Mouse (Mus musculus): ENCODE results near the gene Abcc8.
"Not testable (repeated sequence)": the region's sequence is repeated elsewhere in the genome, so short reads cannot be mapped to it uniquely, and the experiment has no call there.

Abcc8 gene

DNA sequence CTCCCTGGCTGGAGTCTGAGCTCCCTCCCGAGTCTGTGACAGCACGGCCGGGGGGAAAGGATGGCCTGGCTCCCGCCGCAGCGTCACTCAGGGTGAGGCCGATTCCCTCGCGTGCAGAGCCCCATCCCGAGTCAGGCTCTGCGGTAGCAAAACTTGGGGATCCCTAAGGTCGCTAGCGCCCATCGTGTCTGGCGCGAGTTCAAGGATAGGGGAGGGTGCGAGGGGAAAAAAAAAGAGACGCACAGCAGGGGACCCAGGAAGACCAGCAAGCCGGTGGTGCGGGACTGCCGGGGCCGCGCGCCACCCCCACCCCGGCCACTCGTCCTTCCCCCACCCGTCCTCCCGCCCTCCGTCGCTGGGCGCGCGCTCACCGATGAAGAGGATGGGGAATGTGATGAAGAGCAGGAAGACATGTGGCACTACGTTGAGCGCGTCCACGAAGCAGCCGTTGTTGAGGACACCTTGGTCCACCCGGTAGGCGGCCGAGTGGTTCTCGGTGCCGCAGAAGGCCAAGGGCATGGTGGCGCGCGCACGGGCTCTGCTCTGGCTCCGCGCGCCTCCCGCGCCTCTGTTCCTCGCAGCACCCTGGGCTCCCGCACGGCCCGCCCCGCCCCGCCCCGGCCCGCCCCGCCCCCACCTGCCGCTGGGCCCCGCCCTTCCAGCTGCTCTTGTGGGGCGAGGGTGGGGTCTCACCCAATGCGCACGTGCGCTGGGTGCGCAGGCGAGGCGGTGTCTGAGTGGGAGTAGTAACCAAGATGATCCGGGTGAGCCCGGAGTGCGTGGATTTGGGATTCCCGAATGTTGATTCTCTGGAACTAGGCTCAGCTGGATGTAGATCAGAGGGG is at the start of gene Abcc8:
Abcc8 (minus strand) TSS at position 603 of the 845 bp plus-strand sequence.
- DNase-seq (ENCODE audit: low spot score) = no peak

GRCm38 (mm10) chr7:46226936-46227335 is 47.1 kb upstream of the Abcc8 start:
- no peak for DNase-seq (ENCODE audit: low spot score)

DNA sequence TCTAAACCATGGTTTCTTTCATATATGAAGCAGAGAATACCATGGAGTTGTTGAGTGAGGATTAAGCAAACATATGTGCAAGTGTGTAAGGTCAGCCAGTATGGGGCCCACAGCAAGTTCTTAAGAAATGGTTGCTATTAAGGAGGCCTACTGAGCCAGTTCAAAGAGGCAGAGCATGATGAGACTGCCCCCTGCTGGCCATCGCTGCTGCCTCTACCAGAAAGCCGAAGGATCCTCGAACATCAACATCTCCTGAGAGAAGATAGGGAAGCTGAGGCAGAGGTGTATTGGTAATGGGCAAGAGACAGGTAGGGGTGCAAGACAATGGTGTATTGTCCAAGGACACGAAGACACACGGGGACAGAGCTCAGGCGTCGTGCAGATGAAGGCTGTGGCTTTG is 46.4 kb upstream of the Abcc8 start:
- DNase-seq (ENCODE audit: low spot score) = peak; percentile 20

DNA sequence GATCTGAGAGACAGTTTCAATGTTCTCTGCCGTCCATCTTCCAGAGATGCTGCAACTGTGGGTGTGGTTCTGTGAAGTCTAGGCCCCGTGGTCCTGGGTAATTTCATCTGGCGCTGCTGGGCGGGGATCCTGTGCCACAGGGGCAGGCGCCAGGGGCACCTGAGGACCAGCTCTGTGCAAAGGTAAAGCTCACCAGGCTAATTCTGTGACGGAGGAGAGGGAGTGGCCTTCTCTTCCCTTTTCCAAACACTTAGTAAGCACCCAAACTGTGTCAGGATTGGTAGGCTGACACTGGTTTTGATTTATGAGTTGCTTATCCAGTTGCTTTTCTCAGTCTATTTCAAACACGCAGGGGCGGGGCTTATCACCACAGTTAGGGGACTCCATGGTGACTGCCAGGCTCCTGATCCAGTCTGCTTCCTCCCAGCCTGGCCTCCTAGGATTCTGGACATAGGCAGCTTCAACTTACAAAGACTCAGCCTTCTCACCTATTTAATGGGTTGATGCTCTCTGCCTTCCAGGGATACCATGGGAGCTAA is 40.8 kb upstream of the Abcc8 start:
- DNase-seq (ENCODE audit: low spot score) = no peak

GRCm38 (mm10) chr7:46218415-46218814 is 38.6 kb upstream of the Abcc8 start:
- no peak for DNase-seq (ENCODE audit: low spot score)

GRCm38 (mm10) chr7:46216481-46216880 is 36.6 kb upstream of the Abcc8 start:
- no peak for DNase-seq (ENCODE audit: low spot score)

DNA sequence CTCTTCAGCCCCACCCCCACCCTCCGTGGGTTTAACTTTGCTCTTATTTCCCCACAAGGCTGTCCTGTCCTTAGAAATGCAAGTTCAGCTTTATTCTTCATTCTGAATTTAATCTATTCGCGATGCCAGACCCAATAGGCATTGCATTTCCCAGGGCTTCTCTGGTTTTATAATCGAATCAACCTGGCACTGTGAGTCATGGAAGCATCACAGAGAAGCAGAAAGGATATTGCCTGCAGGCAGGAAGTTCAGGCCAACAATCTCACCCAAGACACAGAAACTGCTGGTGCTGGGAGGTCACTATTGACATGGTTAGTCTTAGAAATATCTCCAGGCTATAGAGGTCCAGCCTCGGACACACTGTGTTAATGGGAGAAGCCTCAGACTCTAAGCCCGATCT is 30.4 kb upstream of the Abcc8 start:
- DNase-seq (ENCODE audit: low spot score) = no peak

- DNase-seq (ENCODE audit: low spot score) = no peak
Observed at GRCm38 (mm10) chr7:46208131-46208530, 28.3 kb upstream of the Abcc8 start.

DNA sequence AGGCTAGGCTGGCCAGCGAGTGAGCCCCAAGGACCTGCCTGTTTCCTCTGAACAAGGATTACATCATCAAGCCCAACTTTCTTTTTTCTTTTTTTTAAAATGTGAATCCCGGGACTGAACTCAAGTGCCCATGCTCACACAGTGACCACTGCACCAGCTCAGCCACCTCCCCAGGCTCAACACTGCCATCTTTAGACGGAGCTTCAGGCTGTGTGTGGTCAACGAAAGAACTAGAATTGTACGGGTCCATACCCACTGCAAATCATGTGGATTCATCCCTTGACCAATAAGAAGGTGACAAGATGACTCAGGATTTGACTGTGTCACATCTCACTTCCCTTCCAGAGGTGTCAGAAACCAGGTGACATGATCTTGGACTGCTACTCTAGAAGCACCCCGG is 24.9 kb upstream of the Abcc8 start:
- no peak for DNase-seq (ENCODE audit: low spot score)

DNA sequence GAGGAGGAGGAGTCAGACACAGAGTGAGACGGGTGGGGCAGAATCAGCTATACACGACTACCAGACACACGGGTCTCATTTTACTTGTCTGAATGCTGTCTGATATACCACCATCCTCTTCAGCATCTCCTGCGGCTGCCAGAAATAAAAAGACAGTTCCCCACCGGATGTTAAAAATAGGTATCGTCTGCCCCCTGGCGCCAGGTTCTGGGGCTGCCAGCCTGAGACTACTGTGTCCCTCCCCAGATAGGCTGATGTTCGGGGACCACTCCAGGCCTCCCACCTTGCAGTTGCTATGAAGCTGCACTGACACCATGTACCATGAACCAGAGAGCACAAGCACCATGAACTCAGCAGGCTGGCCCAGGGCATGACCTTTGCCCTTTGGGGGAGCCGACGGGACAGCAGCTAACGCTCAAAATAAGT is 24.2 kb upstream of the Abcc8 start:
- DNase-seq (ENCODE audit: low spot score) = peak; percentile 41

DNA sequence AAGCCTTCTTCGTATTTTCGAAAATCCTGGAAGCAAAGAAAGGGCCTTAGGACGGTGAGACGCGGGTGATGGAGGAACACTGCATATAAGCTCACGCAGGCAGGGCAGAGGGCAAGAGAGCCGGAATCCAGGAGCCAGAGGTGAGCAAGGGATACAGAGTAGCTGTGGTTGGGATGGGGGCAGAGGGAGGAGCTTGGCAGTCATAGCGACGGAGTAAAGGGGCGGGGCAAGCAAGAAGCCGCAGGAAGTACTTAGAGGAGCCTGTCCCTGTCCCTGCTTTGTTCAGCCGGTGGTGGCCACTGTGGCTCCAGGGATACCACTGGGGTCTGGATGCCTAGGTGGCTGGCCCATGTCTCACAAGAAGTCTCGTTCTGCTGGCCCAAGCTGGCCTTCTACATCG is 21.8 kb upstream of the Abcc8 start:
- no peak for DNase-seq (ENCODE audit: low spot score)

GRCm38 (mm10) chr7:46200021-46200420 is 20.2 kb upstream of the Abcc8 start:
- no peak for DNase-seq (ENCODE audit: low spot score)

DNA sequence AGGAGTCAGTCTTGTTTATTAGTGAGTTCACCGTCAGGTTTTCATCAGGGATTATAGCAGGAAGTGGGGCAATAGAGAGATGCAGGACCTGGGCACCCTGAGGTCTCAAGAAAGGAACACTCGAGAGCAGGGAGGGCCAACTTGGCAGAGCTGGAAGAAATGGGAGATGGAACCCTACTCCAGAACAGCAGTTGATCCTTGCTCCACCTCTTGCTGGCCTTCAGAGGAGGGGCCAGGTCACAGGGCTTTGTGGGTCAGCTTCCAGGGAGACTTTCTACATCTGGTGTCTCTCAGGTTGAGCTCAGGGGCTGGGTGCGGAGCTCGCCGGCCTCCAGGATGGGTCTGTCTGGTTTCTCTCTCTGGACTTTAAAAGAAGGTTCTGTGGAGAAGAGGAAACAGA is 15.5 kb upstream of the Abcc8 start:
- DNase-seq (ENCODE audit: low spot score) = no peak

GRCm38 (mm10) chr7:46184232-46184631 is 4.4 kb upstream of the Abcc8 start:
- DNase-seq (ENCODE audit: low spot score) = no peak

- no peak for DNase-seq (ENCODE audit: low spot score)
Observed at GRCm38 (mm10) chr7:46181590-46181989, 1.8 kb upstream of the Abcc8 start.

DNA sequence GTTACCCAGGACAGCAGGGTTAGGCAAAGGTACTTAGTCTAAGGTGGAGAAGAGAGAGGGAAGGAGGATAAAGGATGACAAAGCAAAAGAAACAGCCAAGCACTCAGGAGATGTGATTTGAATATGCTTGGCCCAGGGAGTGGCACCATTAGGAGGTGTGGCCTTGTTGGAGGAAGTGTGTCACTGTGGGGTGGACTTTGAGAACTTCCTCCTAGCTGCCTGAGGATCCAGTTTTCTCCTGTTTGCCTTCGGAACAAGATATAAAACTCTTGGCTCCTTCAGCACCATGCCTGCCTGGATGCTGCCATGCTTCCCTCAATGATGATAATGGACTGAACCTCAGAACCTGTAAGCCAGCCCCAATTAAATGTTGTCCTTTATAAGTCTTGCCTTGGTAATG is 10.9 kb downstream of the Abcc8 start:
- not testable (repeated sequence) for DNase-seq (ENCODE audit: low spot score)

DNA sequence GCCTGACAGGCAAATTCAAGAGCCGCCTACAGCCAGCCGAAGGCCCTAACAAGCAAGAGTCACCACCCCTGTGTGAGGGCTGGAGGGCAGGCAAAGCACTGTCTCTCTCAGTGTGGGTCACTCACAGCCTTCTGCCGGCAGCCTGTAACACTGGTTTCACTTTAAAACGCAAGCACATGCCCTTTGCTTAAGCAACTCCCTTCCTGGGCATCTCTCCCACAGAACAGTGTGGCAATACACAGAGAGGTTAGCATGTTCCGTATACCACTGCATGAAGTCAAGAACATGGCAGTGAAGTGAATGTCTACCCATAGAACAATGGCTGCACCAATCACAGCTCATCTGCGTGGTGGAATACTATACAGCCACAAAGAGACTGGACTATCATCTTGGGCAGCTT is 11.4 kb downstream of the Abcc8 start:
- DNase-seq (ENCODE audit: low spot score) = no peak

DNA sequence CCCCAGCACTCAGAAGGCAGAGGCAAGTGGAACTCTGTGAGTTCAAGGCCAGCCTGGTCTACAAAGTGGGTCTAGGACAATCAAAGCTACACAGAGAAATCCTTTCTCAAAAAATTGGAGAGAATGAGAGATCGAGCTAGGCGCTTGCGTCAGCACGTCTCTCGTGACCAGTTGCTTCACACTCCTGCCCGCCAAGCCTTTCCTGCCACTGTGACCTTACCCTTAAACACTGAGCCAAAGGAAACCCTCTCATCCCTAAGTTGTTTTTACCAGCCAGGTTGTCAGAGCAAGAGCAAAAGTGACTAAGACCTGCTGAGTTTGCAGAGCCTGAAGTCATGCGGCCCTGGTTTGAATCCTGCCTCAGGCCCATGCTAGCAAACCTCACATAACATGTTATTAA is 11.9 kb downstream of the Abcc8 start:
- DNase-seq (ENCODE audit: low spot score) = no peak

DNA sequence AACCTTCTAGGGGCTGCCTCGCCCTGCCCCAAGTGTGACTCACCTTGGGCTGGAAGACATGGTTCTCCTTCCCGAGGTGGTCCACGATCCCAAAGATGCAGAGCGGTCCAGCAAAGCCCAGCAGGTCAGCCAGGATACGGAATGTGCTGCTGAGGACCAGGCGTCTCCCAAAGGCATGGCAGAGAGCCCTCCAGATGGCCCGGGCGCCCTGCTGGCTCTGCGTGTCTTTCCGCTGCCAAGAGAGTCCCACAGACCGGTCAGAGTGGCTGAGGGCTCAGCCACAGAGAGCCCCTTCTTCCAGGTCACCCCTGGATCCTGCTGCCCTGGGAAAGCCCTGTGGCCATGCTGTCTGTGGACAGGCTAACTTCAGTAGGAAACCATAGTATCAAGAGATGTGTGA is 14.0 kb downstream of the Abcc8 start:
- no peak for DNase-seq (ENCODE audit: low spot score)

DNA sequence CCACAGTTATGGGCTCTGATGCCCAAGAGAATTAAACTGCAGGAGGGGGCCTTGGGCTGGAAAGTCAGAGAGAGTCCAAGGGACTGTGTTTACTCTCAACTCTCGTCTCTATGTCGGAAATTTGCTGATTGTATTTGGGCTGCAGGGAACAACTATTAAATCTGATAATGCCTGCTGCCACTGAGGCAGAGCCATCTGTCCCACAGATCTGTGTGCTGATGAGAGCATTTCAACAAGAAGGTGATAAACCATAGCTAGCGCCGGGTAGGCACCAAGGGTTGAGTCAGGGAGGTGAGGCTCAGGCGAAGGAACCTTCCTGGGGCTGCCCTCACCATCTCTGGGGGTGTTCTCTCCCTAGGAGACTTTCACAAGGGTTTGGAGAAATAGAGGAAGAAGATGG is 17.1 kb downstream of the Abcc8 start:
- no peak for DNase-seq (ENCODE audit: low spot score)

DNA sequence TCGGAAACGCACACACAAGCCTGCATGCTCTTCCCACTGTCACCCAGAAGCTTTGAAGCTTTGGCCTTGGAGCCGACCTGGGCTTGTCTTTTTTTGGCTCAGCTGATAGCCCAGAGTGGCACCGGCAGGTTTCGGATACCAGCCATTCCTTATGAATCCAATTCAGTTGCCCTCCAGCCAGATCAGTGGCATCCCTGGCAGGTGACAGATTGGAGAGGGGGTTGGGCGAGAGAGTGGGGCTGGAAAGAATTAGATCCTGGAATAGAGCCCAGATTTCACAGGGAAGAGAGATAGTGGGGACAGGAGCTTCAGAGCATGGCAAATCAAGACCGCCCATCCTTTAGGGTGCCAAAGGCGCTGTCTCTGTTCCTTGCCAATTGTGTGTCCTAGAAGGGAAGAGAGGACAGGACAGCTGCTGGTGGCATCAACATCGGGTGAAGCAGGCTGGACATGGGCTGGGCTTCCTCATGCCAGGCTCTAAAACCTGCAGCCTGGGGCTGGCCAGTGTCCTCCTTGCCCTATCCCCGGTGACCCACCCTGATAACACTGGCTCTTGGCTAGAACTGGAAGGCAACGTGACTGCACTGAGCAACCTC is 17.6 kb downstream of the Abcc8 start:
- DNase-seq (ENCODE audit: low spot score) = peak; percentile 12

- DNase-seq (ENCODE audit: low spot score) = no peak
Observed at GRCm38 (mm10) chr7:46161615-46162014, 18.2 kb downstream of the Abcc8 start.

- no peak for DNase-seq (ENCODE audit: low spot score)
Observed at GRCm38 (mm10) chr7:46157746-46158145, 22.1 kb downstream of the Abcc8 start.
